Mouse (Mus musculus): ENCODE data around the gene Rhpn2. TPM values are rescaled to one million over a fixed set of nuclear protein-coding genes. Genes with fewer than 3 reads are reported as not detected.

Gene Rhpn2
- polyA plus RNA-seq, 1 experiment, result 2.0 TPM

- no peak for TF ChIP-seq CTCF (IDR thresholded peaks at IDR 0.05; ENCODE audit: control insufficient read depth, insufficient read depth, low read length)
- no peak for TF ChIP-seq POLR2A (IDR thresholded peaks at IDR 0.05; ENCODE audit: borderline replicate concordance, control insufficient read depth, low read depth, low read length)
- 79% methylated on average over 9 of the region's 9 CpGs for WGBS
- H3K4me1 ChIP-seq (ENCODE audit: control insufficient read depth, insufficient read depth, low read length), result peaks cover 2% of the 10 kb centered on the region; the same call in 1 of the 2 replicates
- H3K4me3 ChIP-seq (replicated peaks; ENCODE audit: control insufficient read depth, low read depth, low read length), result peak overlapping the region; percentile 59
- peak overlapping the region; percentile 85 for H3K27ac ChIP-seq (ENCODE audit: control insufficient read depth, insufficient read depth, low read depth, low read length, poor library complexity)
These were observed 82.1 kb downstream of the Rhpn2 start for GRCm38 (mm10) chr7:35415801-35416653.

DNA sequence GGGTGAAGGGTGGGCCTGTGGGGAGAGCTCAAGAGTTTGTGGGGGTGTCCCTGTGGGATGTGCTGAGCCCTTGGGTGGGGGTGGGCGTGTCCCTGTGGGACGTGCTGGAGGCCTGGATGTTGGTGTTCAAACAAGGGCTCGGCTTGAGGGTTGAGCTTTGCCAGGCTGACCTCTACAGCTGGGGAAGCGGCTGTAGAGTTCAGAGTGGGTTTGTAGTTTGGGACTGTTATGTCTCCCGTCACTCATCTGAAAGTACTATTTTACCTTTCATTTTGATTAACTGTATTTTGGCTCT is 82.6 kb downstream of the Rhpn2 start:
- Histone ChIP-seq H3K27ac (ENCODE audit: control insufficient read depth, insufficient read depth, low read depth, low read length, poor library complexity) (peak overlapping the region; percentile 79), H3K4me1 (ENCODE audit: control insufficient read depth, insufficient read depth, low read length) (peaks cover 2% of the 10 kb centered on the region; the same call in 1 of the 2 replicates), H3K4me3 (replicated peaks; ENCODE audit: control insufficient read depth, low read depth, low read length) (no peak overlapping the region)
- no peak for TF ChIP-seq POLR2A (IDR thresholded peaks at IDR 0.05; ENCODE audit: borderline replicate concordance, control insufficient read depth, low read depth, low read length)
- TF ChIP-seq CTCF (IDR thresholded peaks at IDR 0.05; ENCODE audit: control insufficient read depth, insufficient read depth, low read length), result no peak
- 84% methylated on average over 5 of the region's 5 CpGs for WGBS

GRCm38 (mm10) chr7:35423071-35423470 is 89.1 kb downstream of the Rhpn2 start:
- Histone ChIP-seq H3K4me3 (replicated peaks; ENCODE audit: control insufficient read depth, low read depth, low read length) (no peak overlapping the region), H3K27ac (ENCODE audit: control insufficient read depth, insufficient read depth, low read depth, low read length, poor library complexity) (no peak overlapping the region), H3K4me1 (ENCODE audit: control insufficient read depth, insufficient read depth, low read length) (peaks cover 2% of the 10 kb centered on the region; the same call in 1 of the 2 replicates)
- WGBS, result 58% methylated on average over 10 of the region's 10 CpGs
- TF ChIP-seq POLR2A (IDR thresholded peaks at IDR 0.05; ENCODE audit: borderline replicate concordance, control insufficient read depth, low read depth, low read length) (no peak), CTCF (IDR thresholded peaks at IDR 0.05; ENCODE audit: control insufficient read depth, insufficient read depth, low read length) (no peak)

- 89% methylated on average over 10 of the region's 10 CpGs for WGBS
- Histone ChIP-seq H3K4me3 (replicated peaks; ENCODE audit: control insufficient read depth, low read depth, low read length) (no peak overlapping the region), H3K4me1 (ENCODE audit: control insufficient read depth, insufficient read depth, low read length) (no peaks in the 10 kb centered on the region), H3K27ac (ENCODE audit: control insufficient read depth, insufficient read depth, low read depth, low read length, poor library complexity) (no peak overlapping the region)
- TF ChIP-seq POLR2A (IDR thresholded peaks at IDR 0.05; ENCODE audit: borderline replicate concordance, control insufficient read depth, low read depth, low read length), result no peak
- no peak for TF ChIP-seq CTCF (IDR thresholded peaks at IDR 0.05; ENCODE audit: control insufficient read depth, insufficient read depth, low read length)
These were observed 94.2 kb downstream of the Rhpn2 start for GRCm38 (mm10) chr7:35428146-35428545.

GRCm38 (mm10) chr7:35435266-35435665 is 101.3 kb downstream of the Rhpn2 start:
- H3K4me1 ChIP-seq (ENCODE audit: control insufficient read depth, insufficient read depth, low read length), result peaks cover 2% of the 10 kb centered on the region; the same call in 1 of the 2 replicates
- WGBS, result 89% methylated on average over 9 of the region's 9 CpGs
- TF ChIP-seq POLR2A (IDR thresholded peaks at IDR 0.05; ENCODE audit: borderline replicate concordance, control insufficient read depth, low read depth, low read length) (no peak), CTCF (IDR thresholded peaks at IDR 0.05; ENCODE audit: control insufficient read depth, insufficient read depth, low read length) (no peak)
- no peak overlapping the region for H3K4me3 ChIP-seq (replicated peaks; ENCODE audit: control insufficient read depth, low read depth, low read length)
- no peak overlapping the region for H3K27ac ChIP-seq (ENCODE audit: control insufficient read depth, insufficient read depth, low read depth, low read length, poor library complexity)

Other genes starting within 250 kb of the Rhpn2 start
- gene Cebpa, start 214.9 kb upstream of the Rhpn2 start, polyA plus RNA-seq (2011; ENCODE audit: insufficient read depth, insufficient read length, low replicate concordance, missing spikeins), result 8.9 and 14.2 TPM in 2 replicates
- gene Slc7a10, start 147.8 kb upstream of the Rhpn2 start, polyA plus RNA-seq (2011; ENCODE audit: insufficient read depth, insufficient read length, low replicate concordance, missing spikeins), result 1.5 TPM in 1 of 2 replicates, not detected in the other
- not detected in 2 replicates for gene Lrp3, start 118.7 kb upstream of the Rhpn2 start, polyA plus RNA-seq (2011; ENCODE audit: insufficient read depth, insufficient read length, low replicate concordance, missing spikeins)
- 1.9 and 7.1 TPM in 2 replicates for gene Gpatch1, start 15.7 kb upstream of the Rhpn2 start, polyA plus RNA-seq (2011; ENCODE audit: insufficient read depth, insufficient read length, low replicate concordance, missing spikeins)
- 7.3 and 8.2 TPM in 2 replicates for gene Faap24, start 62.7 kb downstream of the Rhpn2 start, polyA plus RNA-seq (2011; ENCODE audit: insufficient read depth, insufficient read length, low replicate concordance, missing spikeins)
- gene Cep89, start 62.9 kb downstream of the Rhpn2 start, polyA plus RNA-seq (2011; ENCODE audit: insufficient read depth, insufficient read length, low replicate concordance, missing spikeins), result 39.2 and 54.7 TPM in 2 replicates
- not detected in 2 replicates for gene Slc7a9, start 114.6 kb downstream of the Rhpn2 start, polyA plus RNA-seq (2011; ENCODE audit: insufficient read depth, insufficient read length, low replicate concordance, missing spikeins)
- gene Tdrd12, start 203.6 kb downstream of the Rhpn2 start, polyA plus RNA-seq (2011; ENCODE audit: insufficient read depth, insufficient read length, low replicate concordance, missing spikeins), result 2.3 TPM in 1 of 2 replicates, not detected in the other
- gene Nudt19, start 222.1 kb downstream of the Rhpn2 start, polyA plus RNA-seq (2011; ENCODE audit: insufficient read depth, insufficient read length, low replicate concordance, missing spikeins), result 29.6 and 39.4 TPM in 2 replicates

Data from bone marrow, adult 2 months (tissue).